Mouse (Mus musculus) hindbrain, embryonic 16.5 days (tissue): ENCODE results near the gene Ccser1. TPM values are rescaled to one million over a fixed set of nuclear protein-coding genes. Genes with fewer than 3 reads are reported as not detected.

Source experiments
- ATAC-seq: fragments of 200-750 bp; cut with Nextera tagmentation; 2 replicates; pipeline ENCODE4 v1.8.0; 2017; ENCODE audit warnings: moderate TSS enrichment, moderate library complexity
- H3K27ac ChIP-seq: fragments of 300-500 bp; sonication (generic); 2 replicates; pipeline ENCODE4 v1.5.1; 2014; ENCODE audit warnings: low read depth, mild to moderate bottlenecking, control low read depth, low read length, moderate library complexity
- H3K27me3 ChIP-seq: fragments of 300-500 bp; sonication (generic); replicated peaks from 2 replicates; pipeline ENCODE4 v1.6.1; 2014; ENCODE audit warnings: low read length; ENCODE audit not compliant: control insufficient read depth, insufficient read depth
- H3K36me3 ChIP-seq: fragments of 300-500 bp; sonication (generic); 2 replicates; pipeline ENCODE4 v1.6.1; 2014; ENCODE audit warnings: mild to moderate bottlenecking, low read length, moderate library complexity, mixed read lengths; ENCODE audit not compliant: control insufficient read depth, insufficient read depth
- H3K4me1 ChIP-seq: fragments of 300-500 bp; sonication (generic); 2 replicates; pipeline ENCODE4 v1.6.1; 2014; ENCODE audit warnings: low read depth, low read length; ENCODE audit not compliant: control insufficient read depth, insufficient read depth
- H3K4me2 ChIP-seq: fragments of 300-500 bp; sonication (generic); 2 replicates; pipeline ENCODE4 v1.6.1; 2014; ENCODE audit warnings: mild to moderate bottlenecking, low read length, control low read depth, moderate library complexity
- H3K4me3 ChIP-seq: fragments of 300-500 bp; sonication (generic); 2 replicates; pipeline ENCODE4 v1.5.1; 2014; ENCODE audit warnings: mild to moderate bottlenecking, low read length, control low read depth, moderate library complexity
- H3K9ac ChIP-seq: fragments of 300-500 bp; sonication (generic); 2 replicates; pipeline ENCODE4 v1.6.1; 2014; ENCODE audit warnings: low read depth, mild to moderate bottlenecking, control low read depth, low read length, moderate library complexity
- H3K9me3 ChIP-seq: fragments of 300-500 bp; sonication (generic); 2 replicates; pipeline ENCODE4 v1.6.1; 2014; ENCODE audit warnings: mild to moderate bottlenecking, low read length, moderate library complexity; ENCODE audit not compliant: control insufficient read depth
- WGBS: fragments of 180-500 bp; shearing (Covaris S2); extraction: QIAGEN DNeasy Blood & Tissue Kit; methylation state at CpG from one replicate; pipeline ENCODE4 v1.1.7; 2014; 5-methylcytosine and 5-hydroxymethylcytosine counted together
- polyA plus RNA-seq: library from polyadenylated mRNA; unstranded; fragments of >200 nt; fragmentation: Nextera tagmentation; extraction: Ambion mirVana; gene quantifications from 2 replicates; pipeline ENCODE4 v1.2.1, GENCODE M21; 2015

The Ccser1 gene
- polyA plus RNA-seq, 1 experiment from 2014 or later: 13.3 TPM

- peak; percentile 79; the same call in 1 of the 2 replicates for ATAC-seq
- H3K9ac ChIP-seq: no peak overlapping the region
- H3K27me3 ChIP-seq: no peaks in the 10 kb centered on the region
- H3K4me3 ChIP-seq: no peak overlapping the region
- H3K27ac ChIP-seq: no peak overlapping the region
- H3K4me2 ChIP-seq: no peak overlapping the region
- no peaks in the 10 kb centered on the region for H3K36me3 ChIP-seq
- H3K9me3 ChIP-seq: no peaks in the 10 kb centered on the region
- 55% methylated on average over 6 of the region's 6 CpGs for WGBS
- H3K4me1 ChIP-seq: no peaks in the 10 kb centered on the region
These were observed 982.5 kb downstream of the Ccser1 start for GRCm38 (mm10) chr6:62162596-62162995.

- Histone ChIP-seq H3K27ac (no peak overlapping the region), H3K27me3 (no peaks in the 10 kb centered on the region), H3K36me3 (no peaks in the 10 kb centered on the region), H3K4me2 (no peak overlapping the region), H3K9ac (no peak overlapping the region), H3K4me3 (no peak overlapping the region), H3K4me1 (no peaks in the 10 kb centered on the region), H3K9me3 (no peaks in the 10 kb centered on the region)
- no peak for ATAC-seq
- 28% methylated on average over 3 of the region's 3 CpGs for WGBS
These were observed 983.7 kb downstream of the Ccser1 start for GRCm38 (mm10) chr6:62163826-62164225.

GRCm38 (mm10) chr6:62196496-62197188 is 1016.5 kb downstream of the Ccser1 start:
- Histone ChIP-seq H3K4me1 (no peaks in the 10 kb centered on the region), H3K9ac (no peak overlapping the region), H3K9me3 (no peaks in the 10 kb centered on the region), H3K36me3 (no peaks in the 10 kb centered on the region), H3K27ac (no peak overlapping the region), H3K4me2 (no peak overlapping the region), H3K4me3 (no peak overlapping the region), H3K27me3 (no peaks in the 10 kb centered on the region)
- 86% methylated on average over 6 of the region's 6 CpGs for WGBS
- no peak for ATAC-seq

- H3K9ac ChIP-seq: no peak overlapping the region
- no peaks in the 10 kb centered on the region for H3K9me3 ChIP-seq
- 0 out of 2 replicates have a peak overlapping the region, but pooled peaks have one; percentile 11 for H3K4me2 ChIP-seq
- H3K4me3 ChIP-seq: no peak overlapping the region
- 37% methylated on average over 6 of the region's 6 CpGs for WGBS
- no peaks in the 10 kb centered on the region for H3K36me3 ChIP-seq
- H3K27ac ChIP-seq: no peak overlapping the region
- H3K4me1 ChIP-seq: no peaks in the 10 kb centered on the region
- peak; percentile 69 for ATAC-seq
- no peaks in the 10 kb centered on the region for H3K27me3 ChIP-seq
These were observed 1018.6 kb downstream of the Ccser1 start for GRCm38 (mm10) chr6:62198768-62199167.

- ATAC-seq: 0 out of 2 replicates have a peak, but pooled peaks have one; percentile 34
- H3K9ac ChIP-seq: no peak overlapping the region
These were observed 1024.9 kb downstream of the Ccser1 start for GRCm38 (mm10) chr6:62205013-62205412.

GRCm38 (mm10) chr6:62221856-62222255 is 1041.7 kb downstream of the Ccser1 start:
- ATAC-seq: no peak
- Histone ChIP-seq H3K4me2 (no peak overlapping the region), H3K4me1 (no peaks in the 10 kb centered on the region), H3K36me3 (no peaks in the 10 kb centered on the region), H3K27me3 (no peaks in the 10 kb centered on the region), H3K9ac (no peak overlapping the region), H3K9me3 (no peaks in the 10 kb centered on the region), H3K27ac (no peak overlapping the region), H3K4me3 (no peak overlapping the region)
- 37% methylated on average over 1 of the region's 1 CpGs for WGBS

More at GRCm38 (mm10) chr6:62205013-62205412, 1024.9 kb downstream of the Ccser1 start:
- H3K4me2 ChIP-seq: no peak overlapping the region
- H3K27ac ChIP-seq: no peak overlapping the region
- 30% methylated on average over 2 of the region's 2 CpGs for WGBS
- no peaks in the 10 kb centered on the region for H3K9me3 ChIP-seq
- H3K4me1 ChIP-seq: no peaks in the 10 kb centered on the region
- H3K36me3 ChIP-seq: no peaks in the 10 kb centered on the region
- no peak overlapping the region for H3K4me3 ChIP-seq
- H3K27me3 ChIP-seq: no peaks in the 10 kb centered on the region

- H3K4me1 ChIP-seq: no peaks in the 10 kb centered on the region
- no peak overlapping the region for H3K27ac ChIP-seq
- H3K4me2 ChIP-seq: no peak overlapping the region
- WGBS: 81% methylated on average over 1 of the region's 1 CpGs
- no peak overlapping the region for H3K4me3 ChIP-seq
- H3K9me3 ChIP-seq: no peaks in the 10 kb centered on the region
- no peak overlapping the region for H3K9ac ChIP-seq
- no peak for ATAC-seq
- no peaks in the 10 kb centered on the region for H3K27me3 ChIP-seq
- H3K36me3 ChIP-seq: no peaks in the 10 kb centered on the region
These were observed 1083.8 kb downstream of the Ccser1 start for GRCm38 (mm10) chr6:62263899-62264298.

GRCm38 (mm10) chr6:62264525-62264924 is 1084.4 kb downstream of the Ccser1 start:
- WGBS: 88% methylated on average over 1 of the region's 1 CpGs
- no peak overlapping the region for H3K4me3 ChIP-seq
- H3K4me1 ChIP-seq: no peaks in the 10 kb centered on the region
- H3K9ac ChIP-seq: no peak overlapping the region
- H3K4me2 ChIP-seq: no peak overlapping the region
- H3K9me3 ChIP-seq: no peaks in the 10 kb centered on the region
- no peaks in the 10 kb centered on the region for H3K27me3 ChIP-seq
- no peaks in the 10 kb centered on the region for H3K36me3 ChIP-seq
- H3K27ac ChIP-seq: no peak overlapping the region
- no peak for ATAC-seq

- no peaks in the 10 kb centered on the region for H3K9me3 ChIP-seq
- H3K36me3 ChIP-seq: no peaks in the 10 kb centered on the region
- WGBS: 45% methylated on average over 3 of the region's 3 CpGs
- no peak overlapping the region for H3K9ac ChIP-seq
- no peaks in the 10 kb centered on the region for H3K27me3 ChIP-seq
- no peak overlapping the region for H3K27ac ChIP-seq
- ATAC-seq: no peak
- H3K4me2 ChIP-seq: no peak overlapping the region
- no peak overlapping the region for H3K4me3 ChIP-seq
- no peaks in the 10 kb centered on the region for H3K4me1 ChIP-seq
These were observed 1101.1 kb downstream of the Ccser1 start for GRCm38 (mm10) chr6:62281256-62281655.
